Mouse (Mus musculus): ENCODE data around the gene Mrpl45. TPM values are rescaled to one million over a fixed set of nuclear protein-coding genes. Genes with fewer than 3 reads are reported as not detected.
A peak's percentile ranks its signal among the peaks of the same experiment; 100 is the strongest.

The Mrpl45 gene
- polyA plus RNA-seq, 1 experiment from 2014 or later, result 66.5 TPM

GRCm38 (mm10) chr11:97325224-97325623, 9.7 kb downstream of the Mrpl45 start:
- no peak for DNase-seq (ENCODE audit: extremely low spot score, low spot score)
- Histone ChIP-seq H3K27me3 (ENCODE audit: poor library complexity, severe bottlenecking) (no peaks in the 10 kb centered on the region), H3K36me3 (replicated peaks) (peaks cover 96% of the 10 kb centered on the region), H3K4me1 (no peaks in the 10 kb centered on the region), H3K4me3 (no peak overlapping the region), H3K9me3 (no peaks in the 10 kb centered on the region), H3K27ac (no peak overlapping the region)
- WGBS, result 73% methylated on average over 1 of the region's 1 CpGs

GRCm38 (mm10) chr11:97328148-97328547, 12.6 kb downstream of the Mrpl45 start:
- H3K9me3 ChIP-seq, result no peaks in the 10 kb centered on the region
- 38% methylated on average over 9 of the region's 9 CpGs for WGBS
- H3K27me3 ChIP-seq (ENCODE audit: poor library complexity, severe bottlenecking), result no peaks in the 10 kb centered on the region
- H3K4me1 ChIP-seq, result peaks cover 20% of the 10 kb centered on the region
- peak; percentile 69 for DNase-seq (ENCODE audit: extremely low spot score, low spot score)
- H3K27ac ChIP-seq, result no peak overlapping the region
- peaks cover 77% of the 10 kb centered on the region for H3K36me3 ChIP-seq (replicated peaks)
- no peak overlapping the region for H3K4me3 ChIP-seq

- Histone ChIP-seq H3K27ac (no peak overlapping the region), H3K4me1 (peaks cover 28% of the 10 kb centered on the region), H3K9me3 (no peaks in the 10 kb centered on the region), H3K36me3 (replicated peaks) (peaks cover 57% of the 10 kb centered on the region), H3K4me3 (no peak overlapping the region), H3K27me3 (ENCODE audit: poor library complexity, severe bottlenecking) (no peaks in the 10 kb centered on the region)
- no peak for DNase-seq (ENCODE audit: extremely low spot score, low spot score)
- 87% methylated on average over 1 of the region's 1 CpGs for WGBS
These were observed 14.8 kb downstream of the Mrpl45 start for GRCm38 (mm10) chr11:97330315-97330714.

- peaks cover 35% of the 10 kb centered on the region for H3K4me1 ChIP-seq
- H3K36me3 ChIP-seq (replicated peaks), result peaks cover 45% of the 10 kb centered on the region
- H3K9me3 ChIP-seq, result no peaks in the 10 kb centered on the region
- WGBS, result 76% methylated on average over 12 of the region's 12 CpGs
- no peak overlapping the region for H3K4me3 ChIP-seq
- 0 out of 2 replicates have a peak overlapping the region, but pooled peaks have one; percentile 2 for H3K27ac ChIP-seq
- no peak for DNase-seq (ENCODE audit: extremely low spot score, low spot score)
- H3K27me3 ChIP-seq (ENCODE audit: poor library complexity, severe bottlenecking), result peaks cover 6% of the 10 kb centered on the region
These were observed 16.0 kb downstream of the Mrpl45 start for GRCm38 (mm10) chr11:97331231-97332190.

- 57% methylated on average over 9 of the region's 9 CpGs for WGBS
- DNase-seq (ENCODE audit: extremely low spot score, low spot score), result no peak
- Histone ChIP-seq H3K9me3 (no peaks in the 10 kb centered on the region), H3K36me3 (replicated peaks) (peaks cover 30% of the 10 kb centered on the region), H3K4me3 (no peak overlapping the region), H3K27me3 (ENCODE audit: poor library complexity, severe bottlenecking) (peaks cover 21% of the 10 kb centered on the region), H3K4me1 (peaks cover 38% of the 10 kb centered on the region), H3K27ac (0 out of 2 replicates have a peak overlapping the region, but pooled peaks have one; percentile 2)
These were observed 17.5 kb downstream of the Mrpl45 start for GRCm38 (mm10) chr11:97333044-97333443.

- WGBS, result 82% methylated on average over 1 of the region's 1 CpGs
- Histone ChIP-seq H3K9me3 (no peaks in the 10 kb centered on the region), H3K27ac (no peak overlapping the region), H3K4me1 (peaks cover 38% of the 10 kb centered on the region), H3K4me3 (no peak overlapping the region), H3K27me3 (ENCODE audit: poor library complexity, severe bottlenecking) (peaks cover 29% of the 10 kb centered on the region), H3K36me3 (replicated peaks) (peaks cover 21% of the 10 kb centered on the region)
- DNase-seq (ENCODE audit: extremely low spot score, low spot score), result no peak
These were observed 18.4 kb downstream of the Mrpl45 start for GRCm38 (mm10) chr11:97333896-97334295.

- 90% methylated on average over 9 of the region's 9 CpGs for whole genome bisulfite sequencing
- peaks cover 38% of the 10 kb centered on the region for H3K4me1 ChIP-seq
These were observed 18.9 kb downstream of the Mrpl45 start for GRCm38 (mm10) chr11:97334400-97334799.

GRCm38 (mm10) chr11:97336238-97336637, 20.7 kb downstream of the Mrpl45 start:
- WGBS, result 62% methylated on average over 6 of the region's 6 CpGs
- Histone ChIP-seq H3K27me3 (ENCODE audit: poor library complexity, severe bottlenecking) (peaks cover 32% of the 10 kb centered on the region), H3K36me3 (replicated peaks) (peaks cover 3% of the 10 kb centered on the region; the same call in 1 of the 2 replicates), H3K4me3 (no peak overlapping the region), H3K9me3 (no peaks in the 10 kb centered on the region), H3K27ac (no peak overlapping the region), H3K4me1 (peaks cover 38% of the 10 kb centered on the region)
- DNase-seq (ENCODE audit: extremely low spot score, low spot score), result no peak

More at GRCm38 (mm10) chr11:97334400-97334799, 18.9 kb downstream of the Mrpl45 start:
- H3K4me3 ChIP-seq, result no peak overlapping the region
- no peak for DNase-seq (ENCODE audit: extremely low spot score, low spot score)
- no peaks in the 10 kb centered on the region for H3K9me3 ChIP-seq
- H3K27ac ChIP-seq, result no peak overlapping the region
- peaks cover 16% of the 10 kb centered on the region for H3K36me3 ChIP-seq (replicated peaks)
- H3K27me3 ChIP-seq (ENCODE audit: poor library complexity, severe bottlenecking), result peaks cover 32% of the 10 kb centered on the region

- H3K4me3 ChIP-seq, result no peak overlapping the region
- DNase-seq (ENCODE audit: extremely low spot score, low spot score), result no peak
- H3K4me1 ChIP-seq, result peaks cover 32% of the 10 kb centered on the region
- 0 out of 2 replicates have a peak, but pooled peaks cover 2% of the 10 kb centered on the region for H3K36me3 ChIP-seq (replicated peaks)
- no peak overlapping the region for H3K27ac ChIP-seq
- H3K27me3 ChIP-seq (ENCODE audit: poor library complexity, severe bottlenecking), result peaks cover 32% of the 10 kb centered on the region
- no peaks in the 10 kb centered on the region for H3K9me3 ChIP-seq
- 75% methylated on average over 14 of the region's 14 CpGs for WGBS
These were observed 21.3 kb downstream of the Mrpl45 start for GRCm38 (mm10) chr11:97336751-97337345.

- H3K36me3 ChIP-seq (replicated peaks), result no peaks in the 10 kb centered on the region
- H3K9me3 ChIP-seq, result no peaks in the 10 kb centered on the region
- no peak overlapping the region for H3K27ac ChIP-seq
- 84% methylated on average over 12 of the region's 12 CpGs for WGBS
- DNase-seq (ENCODE audit: extremely low spot score, low spot score), result no peak
- peaks cover 32% of the 10 kb centered on the region for H3K27me3 ChIP-seq (ENCODE audit: poor library complexity, severe bottlenecking)
- peaks cover 27% of the 10 kb centered on the region for H3K4me1 ChIP-seq
- H3K4me3 ChIP-seq, result no peak overlapping the region
These were observed 21.8 kb downstream of the Mrpl45 start for GRCm38 (mm10) chr11:97337363-97337762.

- DNase-seq (ENCODE audit: extremely low spot score, low spot score), result no peak
- Histone ChIP-seq H3K27ac (no peak overlapping the region), H3K9me3 (no peaks in the 10 kb centered on the region), H3K36me3 (replicated peaks) (no peaks in the 10 kb centered on the region), H3K4me3 (no peak overlapping the region), H3K27me3 (ENCODE audit: poor library complexity, severe bottlenecking) (peaks cover 39% of the 10 kb centered on the region), H3K4me1 (peaks cover 22% of the 10 kb centered on the region)
- 66% methylated on average over 21 of the region's 21 CpGs for WGBS
These were observed 22.9 kb downstream of the Mrpl45 start for GRCm38 (mm10) chr11:97338302-97338976.

GRCm38 (mm10) chr11:97338977-97339315, 23.4 kb downstream of the Mrpl45 start:
- peaks cover 44% of the 10 kb centered on the region for H3K27me3 ChIP-seq (ENCODE audit: poor library complexity, severe bottlenecking)
- no peaks in the 10 kb centered on the region for H3K36me3 ChIP-seq (replicated peaks)
- 43% methylated on average over 17 of the region's 17 CpGs for WGBS
- DNase-seq (ENCODE audit: extremely low spot score, low spot score), result no peak
- no peak overlapping the region for H3K27ac ChIP-seq
- peaks cover 27% of the 10 kb centered on the region for H3K4me1 ChIP-seq
- no peaks in the 10 kb centered on the region for H3K9me3 ChIP-seq
- no peak overlapping the region for H3K4me3 ChIP-seq

All from forebrain, embryonic 10.5 days (tissue).